Mouse (Mus musculus) megakaryocyte, embryonic 14.5 days (primary cell): Measurements from ENCODE around the gene Tbx4.

Experiments used
- FLI1 ChIP-seq: IDR thresholded peaks from 2 replicates; pipeline ENCODE4 v1.6.1; 2012; ENCODE audit warnings: low read length, inconsistent platforms, mixed read lengths
- GATA1 ChIP-seq: IDR thresholded peaks from 3 replicates; pipeline ENCODE4 v1.6.1; 2012; ENCODE audit warnings: mixed read lengths, low read length, inconsistent platforms, borderline replicate concordance

GRCm38 (mm10) chr11:85949749-85950148 lies 63.5 kb downstream of the Tbx4 start:
- TF ChIP-seq FLI1 (no peak), GATA1 (no peak)
